Mouse (Mus musculus): ENCODE results near the gene Tctex1d4.

DNA sequence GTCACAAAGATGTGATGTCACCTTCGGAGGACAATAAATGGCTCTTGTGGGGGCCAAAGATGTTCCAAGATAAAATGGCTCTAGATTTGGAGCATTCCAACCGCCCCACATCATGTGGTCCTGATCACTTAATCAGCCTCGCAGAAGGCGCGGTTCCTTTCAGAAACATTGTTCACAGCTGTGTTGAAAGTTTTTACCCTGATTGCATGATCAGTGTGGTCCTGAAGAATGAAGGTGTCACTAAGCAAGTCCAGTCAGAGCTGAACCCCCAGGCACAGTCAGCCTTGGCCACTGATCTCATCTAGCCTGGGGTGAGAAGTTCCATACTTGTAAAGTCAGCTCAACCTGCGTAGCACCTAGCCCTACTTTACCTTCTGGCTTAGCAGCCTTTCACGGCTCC is 8.7 kb upstream of the Tctex1d4 start:
- no peak for TF ChIP-seq POLR2A (IDR thresholded peaks at IDR 0.05; ENCODE audit: insufficient read depth, low read depth, low read length)
- no peak for TF ChIP-seq CTCF (IDR thresholded peaks at IDR 0.05)
- no peak for TF ChIP-seq EP300 (IDR thresholded peaks at IDR 0.05; ENCODE audit: insufficient read depth, low read depth, low read length)

All from heart, adult 2 months (tissue).